Mouse (Mus musculus) CD8-positive naive resting alpha-beta T cell, adult 2 months (primary cell): Measurements from ENCODE around the gene Slc25a12.

Experiments used
- DNase-seq, 2 experiments: peaks; one replicate each; pipeline ENCODE4 v3.0.0; 2022; ENCODE audit warnings: low read depth in 2 of 2, low spot score in 2 of 2

Gene Slc25a12

GRCm38 (mm10) chr2:71315022-71315421 lies 52.5 kb downstream of the Slc25a12 start:
- DNase-seq, result no peak

- no peak for DNase-seq
Measured at GRCm38 (mm10) chr2:71314080-71314479, 53.5 kb downstream of the Slc25a12 start.

GRCm38 (mm10) chr2:71312067-71312466 lies 55.5 kb downstream of the Slc25a12 start:
- DNase-seq, result no peak

GRCm38 (mm10) chr2:71309726-71310125 lies 57.8 kb downstream of the Slc25a12 start:
- no peak for DNase-seq

- no peak for DNase-seq
Measured at GRCm38 (mm10) chr2:71306357-71306756, 61.2 kb downstream of the Slc25a12 start.

- DNase-seq, result no peak
Measured at GRCm38 (mm10) chr2:71304821-71305220, 62.7 kb downstream of the Slc25a12 start.

- DNase-seq, result no peak
Measured at GRCm38 (mm10) chr2:71303221-71303620, 64.3 kb downstream of the Slc25a12 start.

GRCm38 (mm10) chr2:71302156-71302663 lies 65.3 kb downstream of the Slc25a12 start:
- no peak for DNase-seq

- no peak for DNase-seq
Measured at GRCm38 (mm10) chr2:71298729-71299128, 68.8 kb downstream of the Slc25a12 start.

GRCm38 (mm10) chr2:71297501-71297900 lies 70.0 kb downstream of the Slc25a12 start:
- no peak for DNase-seq

- no peak for DNase-seq
Measured at GRCm38 (mm10) chr2:71295844-71296243, 71.7 kb downstream of the Slc25a12 start.

- DNase-seq, result no peak
Measured at GRCm38 (mm10) chr2:71294489-71294888, 73.1 kb downstream of the Slc25a12 start.

GRCm38 (mm10) chr2:71293983-71294382 lies 73.6 kb downstream of the Slc25a12 start:
- no peak for DNase-seq

- no peak for DNase-seq
Measured at GRCm38 (mm10) chr2:71291566-71291965, 76.0 kb downstream of the Slc25a12 start.

- DNase-seq, result no peak
Measured at GRCm38 (mm10) chr2:71290107-71290775, 77.3 kb downstream of the Slc25a12 start.

GRCm38 (mm10) chr2:71281981-71282380 lies 85.6 kb downstream of the Slc25a12 start:
- DNase-seq, result no peak

- DNase-seq, result no peak
Measured at GRCm38 (mm10) chr2:71278791-71279775, 88.5 kb downstream of the Slc25a12 start.

- no peak for DNase-seq
Measured at GRCm38 (mm10) chr2:71275734-71276133, 91.8 kb downstream of the Slc25a12 start.

- DNase-seq, result no peak
Measured at GRCm38 (mm10) chr2:71273955-71274679, 93.4 kb downstream of the Slc25a12 start.

- no peak for DNase-seq
Measured at GRCm38 (mm10) chr2:71270085-71270484, 97.5 kb downstream of the Slc25a12 start.

- no peak for DNase-seq
Measured at GRCm38 (mm10) chr2:71269332-71269731, 98.2 kb downstream of the Slc25a12 start.
